In genomic region chr3:100189444-100189843, GRCm38 (mm10) we compare ENCODE assay signal across 8 mouse cellular contexts. TPM values are rescaled to one million over a fixed set of nuclear protein-coding genes. Genes with fewer than 3 reads are reported as not detected.
A peak's percentile ranks its signal among the peaks of the same experiment; 100 is the strongest.
DNase-seq lines count a peak whose midpoint lies in the region; ATAC-seq lines count a peak whose summit lies in the region.

No protein-coding gene starts in this region.

- peak; percentile 24 to 43 for DNase-seq in heart, adult 9 months (ENCODE audit: low spot score in 2 of 2)
- no peak for DNase-seq in heart, postnatal 25 days (ENCODE audit: low spot score)
- DNase-seq in cerebellum, adult 11 months, result peak; percentile 50
- DNase-seq in left cerebral cortex, postnatal 14 days (ENCODE audit: low spot score in 2 of 2), result peak; percentile 87 to 89
- DNase-seq in telencephalon, adult 2 months (ENCODE audit: low read depth, low spot score), result peak; percentile 60

- intact Hi-C loops in heart, postnatal 25 days (cut with DNase I), result loop anchor here (5.0 kb wide), 1 partner anchor 378 kb away; no protein-coding TSS in a partner anchor
- intact Hi-C loops in left cerebral cortex, postnatal 14 days (cut with DNase I), result no loop called here

- no peak overlapping the region for H3K4me3 ChIP-seq in forebrain, embryonic 16.5 days (replicated peaks; ENCODE audit: low read length)
- H3K4me3 ChIP-seq in intestine, embryonic 16.5 days (ENCODE audit: low read length), result no peak overlapping the region
- no peak overlapping the region for H3K4me3 ChIP-seq in midbrain, embryonic 13.5 days (replicated peaks)

- H3K4me2 ChIP-seq in forebrain, embryonic 16.5 days (ENCODE audit: low read length), result no peak overlapping the region
- no peak overlapping the region for H3K4me2 ChIP-seq in intestine, embryonic 16.5 days (ENCODE audit: low read depth, low read length)
- H3K4me2 ChIP-seq in midbrain, embryonic 13.5 days (replicated peaks), result no peak overlapping the region

- H3K27ac ChIP-seq in forebrain, embryonic 16.5 days (ENCODE audit: low read length), result no peak overlapping the region
- no peak overlapping the region for H3K27ac ChIP-seq in intestine, embryonic 16.5 days (ENCODE audit: low read length)
- H3K27ac ChIP-seq in midbrain, embryonic 13.5 days, result no peak overlapping the region

- WGBS in forebrain, embryonic 16.5 days, result 31% methylated on average over 1 of the region's 1 CpGs
- 34% methylated on average over 1 of the region's 1 CpGs for WGBS in intestine, embryonic 16.5 days
- WGBS in midbrain, embryonic 13.5 days, result 57% methylated on average over 1 of the region's 1 CpGs

- H3K9me3 ChIP-seq in forebrain, embryonic 16.5 days (ENCODE audit: control insufficient read depth, low read length), result no peaks in the 10 kb centered on the region
- H3K9me3 ChIP-seq in intestine, embryonic 16.5 days (ENCODE audit: control insufficient read depth, low read length), result no peaks in the 10 kb centered on the region
- H3K9me3 ChIP-seq in midbrain, embryonic 13.5 days, result no peaks in the 10 kb centered on the region

- peak; percentile 83 for ATAC-seq in forebrain, embryonic 16.5 days
- peak; percentile 31; the same call in 1 of the 2 replicates for ATAC-seq in intestine, embryonic 16.5 days
- ATAC-seq in midbrain, embryonic 13.5 days, result peak; percentile 91

- no peaks in the 10 kb centered on the region for H3K27me3 ChIP-seq in forebrain, embryonic 16.5 days (replicated peaks; ENCODE audit: control insufficient read depth, insufficient read depth, low read length)
- H3K27me3 ChIP-seq in intestine, embryonic 16.5 days (replicated peaks; ENCODE audit: control insufficient read depth, insufficient read depth, low read length), result no peaks in the 10 kb centered on the region
- H3K27me3 ChIP-seq in midbrain, embryonic 13.5 days, result no peaks in the 10 kb centered on the region

- no peaks in the 10 kb centered on the region for H3K4me1 ChIP-seq in forebrain, embryonic 16.5 days (replicated peaks; ENCODE audit: control insufficient read depth, insufficient read depth, low read length)
- no peaks in the 10 kb centered on the region for H3K4me1 ChIP-seq in intestine, embryonic 16.5 days (ENCODE audit: control insufficient read depth, insufficient read depth, low read length)
- H3K4me1 ChIP-seq in midbrain, embryonic 13.5 days (replicated peaks), result no peaks in the 10 kb centered on the region

- peaks cover 14% of the 10 kb centered on the region for H3K36me3 ChIP-seq in forebrain, embryonic 16.5 days (ENCODE audit: control insufficient read depth, insufficient read depth)
- H3K36me3 ChIP-seq in intestine, embryonic 16.5 days (ENCODE audit: control insufficient read depth, insufficient read depth, low read length), result no peaks in the 10 kb centered on the region
- peaks cover 66% of the 10 kb centered on the region for H3K36me3 ChIP-seq in midbrain, embryonic 13.5 days

- H3K9ac ChIP-seq in forebrain, embryonic 16.5 days (replicated peaks; ENCODE audit: low read depth, low read length), result no peak overlapping the region
- no peak overlapping the region for H3K9ac ChIP-seq in intestine, embryonic 16.5 days (ENCODE audit: low read depth, low read length)
- H3K9ac ChIP-seq in midbrain, embryonic 13.5 days (replicated peaks), result no peak overlapping the region

RNA-seq across cellular contexts. Expression of gene Wdr3, which starts 27.2 kb away (rescaled TPM):
- total RNA-seq in heart, postnatal 25 days (2021), result 10 to 100 TPM in 1 of 2 experiments, 1 to 10 TPM in 1; 9.3 to 12.4 TPM
- polyA plus RNA-seq in forebrain, embryonic 16.5 days (2015; fragmentation: Nextera tagmentation; extraction: Ambion mirVana), result 53.3 and 64.6 TPM in 2 replicates
- polyA plus RNA-seq in intestine, embryonic 16.5 days (2015; fragmentation: Nextera tagmentation; extraction: Ambion mirVana), result 34.9 and 35.4 TPM in 2 replicates
- 10 to 100 TPM; 20.5 to 21.2 TPM for total RNA-seq in left cerebral cortex, postnatal 14 days (2021)
- polyA plus RNA-seq in midbrain, embryonic 13.5 days (2015; fragmentation: Nextera tagmentation; extraction: Ambion mirVana), result 42.7 and 43.8 TPM in 2 replicates

RNA-seq across cellular contexts. Expression of gene Gdap2, which starts 27.3 kb away (rescaled TPM):
- 10 to 100 TPM in 1 of 2 experiments, 1 to 10 TPM in 1; 8.8 to 10.8 TPM for total RNA-seq in heart, postnatal 25 days (2021)
- 45.4 and 48.2 TPM in 2 replicates for polyA plus RNA-seq in forebrain, embryonic 16.5 days (2015; fragmentation: Nextera tagmentation; extraction: Ambion mirVana)
- 38.2 and 43.2 TPM in 2 replicates for polyA plus RNA-seq in intestine, embryonic 16.5 days (2015; fragmentation: Nextera tagmentation; extraction: Ambion mirVana)
- 10 to 100 TPM; 31.8 to 33.4 TPM for total RNA-seq in left cerebral cortex, postnatal 14 days (2021)
- 40.5 and 40.6 TPM in 2 replicates for polyA plus RNA-seq in midbrain, embryonic 13.5 days (2015; fragmentation: Nextera tagmentation; extraction: Ambion mirVana)

Comparison
In these comparisons a context has a peak if more than half of its experiments do, and no peak if none do; other contexts are left out.
1. ATAC-seq: peak in every context shown above with its lines; median percentile 91 in midbrain, embryonic 13.5 days; 83 in forebrain, embryonic 16.5 days; 31 in intestine, embryonic 16.5 days.